Mouse (Mus musculus): ENCODE data around the gene Ccdc86. TPM values are rescaled to one million over a fixed set of nuclear protein-coding genes. Genes with fewer than 3 reads are reported as not detected.

Gene Ccdc86
- total and polyA plus RNA-seq, 3 experiments, result 10.1 to 45.7 (median 21.2) TPM

DNA sequence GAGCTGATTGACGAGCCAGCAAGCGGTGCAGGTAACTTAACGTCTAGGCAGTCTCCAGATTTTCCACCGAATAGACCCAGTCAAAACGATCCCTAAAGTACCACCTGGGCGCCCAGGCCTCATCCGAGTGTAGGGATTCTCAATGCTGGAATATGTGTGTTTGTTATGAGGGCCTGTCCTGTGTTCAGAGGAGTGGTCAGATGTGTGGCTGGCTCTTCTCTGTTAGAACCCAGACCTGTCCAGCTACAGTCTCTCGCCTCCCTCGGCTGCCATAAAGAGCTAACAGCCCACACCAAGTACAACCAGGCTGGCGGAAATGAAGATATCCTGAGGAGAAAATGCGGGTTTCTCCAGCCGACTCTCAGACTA is 10.9 kb upstream of the Ccdc86 start:
- Histone ChIP-seq H3K27me3 (ENCODE audit: insufficient read depth, low read length) (peaks cover 63% of the 10 kb centered on the region), H3K36me3 (replicated peaks) (no peaks in the 10 kb centered on the region), H3K4me3 (ENCODE audit: low read depth, low read length) (no peak overlapping the region), H3K9me3 (replicated peaks) (no peaks in the 10 kb centered on the region), H3K4me1 (ENCODE audit: insufficient read depth, low read depth, low read length) (no peaks in the 10 kb centered on the region)
- TF ChIP-seq GATA2 (IDR thresholded peaks at IDR 0.05; ENCODE audit: borderline replicate concordance, low read depth, low read length), result no peak
- DNase-seq (ENCODE audit: low spot score), result no peak
- ATAC-seq (ENCODE audit: extremely low read depth, insufficient number of reproducible peaks, low FRiP score, poor library complexity, severe bottlenecking), result no peak

DNA sequence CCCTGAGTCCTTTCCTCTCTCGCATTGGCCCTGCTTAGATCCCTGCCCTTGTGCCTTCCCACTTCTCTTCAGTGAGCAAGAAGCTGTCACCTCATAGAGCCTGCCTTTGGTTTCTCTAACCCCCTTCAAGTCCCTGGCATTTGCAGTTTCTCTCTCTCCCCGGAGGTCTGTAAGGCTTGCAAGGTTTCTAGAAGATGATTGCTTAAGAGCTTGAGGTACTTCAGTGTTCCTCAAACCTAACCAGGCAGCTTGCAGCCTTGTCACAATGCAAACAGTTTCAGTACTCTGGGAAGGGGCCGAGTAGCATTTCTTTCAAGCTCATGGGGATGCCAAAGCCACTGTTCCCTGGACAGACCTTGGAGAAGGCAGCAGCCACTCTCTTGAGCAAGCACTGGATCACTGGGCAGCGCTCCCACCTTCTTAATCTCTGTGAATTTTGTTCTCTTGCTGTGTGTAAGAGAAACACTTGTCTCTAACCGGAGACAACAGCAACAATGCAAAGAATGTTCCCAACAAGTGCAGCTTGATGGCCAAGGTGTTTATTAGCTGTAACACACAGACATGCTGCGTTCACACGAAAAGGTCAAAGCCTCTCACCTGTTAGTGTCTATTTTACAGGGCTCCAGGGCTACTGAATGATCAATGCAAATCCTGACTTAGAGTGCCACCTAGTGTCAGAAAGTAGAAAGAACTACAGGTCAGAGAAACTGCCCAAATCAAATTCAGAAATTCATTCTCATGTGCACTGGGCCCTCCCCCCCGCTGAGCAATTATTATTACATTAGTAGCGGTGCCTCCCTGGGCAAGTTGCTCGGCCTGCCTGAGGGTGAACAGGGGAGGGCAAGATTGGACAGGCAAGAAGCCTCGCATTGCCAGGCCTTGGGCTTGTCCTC is 10.3 kb upstream of the Ccdc86 start:
- TF ChIP-seq CTCF (IDR thresholded peaks at IDR 0.05; ENCODE audit: low read depth, low read length) (0 out of 2 replicates have a peak, but pooled peaks have one; percentile 14), GATA2 (IDR thresholded peaks at IDR 0.05; ENCODE audit: borderline replicate concordance, low read depth, low read length) (no peak), TAL1 (conservative IDR thresholded peaks at IDR 0.05; ENCODE audit: low read depth, low read length) (no peak), POLR2AphosphoS5 (IDR thresholded peaks at IDR 0.05; ENCODE audit: insufficient replicate concordance, low read depth, low read length) (no peak)
- H3K4me3 ChIP-seq (ENCODE audit: low read depth, low read length), result no peak overlapping the region
- no peaks in the 10 kb centered on the region for H3K9me3 ChIP-seq (replicated peaks)
- DNase-seq (ENCODE audit: low spot score) (peak; percentile 52), ATAC-seq (ENCODE audit: extremely low read depth, insufficient number of reproducible peaks, low FRiP score, poor library complexity, severe bottlenecking) (no peak)
- H3K36me3 ChIP-seq (replicated peaks), result no peaks in the 10 kb centered on the region
- peaks cover 57% of the 10 kb centered on the region for H3K27me3 ChIP-seq (ENCODE audit: insufficient read depth, low read length)
- H3K4me1 ChIP-seq (ENCODE audit: insufficient read depth, low read depth, low read length), result no peaks in the 10 kb centered on the region

DNA sequence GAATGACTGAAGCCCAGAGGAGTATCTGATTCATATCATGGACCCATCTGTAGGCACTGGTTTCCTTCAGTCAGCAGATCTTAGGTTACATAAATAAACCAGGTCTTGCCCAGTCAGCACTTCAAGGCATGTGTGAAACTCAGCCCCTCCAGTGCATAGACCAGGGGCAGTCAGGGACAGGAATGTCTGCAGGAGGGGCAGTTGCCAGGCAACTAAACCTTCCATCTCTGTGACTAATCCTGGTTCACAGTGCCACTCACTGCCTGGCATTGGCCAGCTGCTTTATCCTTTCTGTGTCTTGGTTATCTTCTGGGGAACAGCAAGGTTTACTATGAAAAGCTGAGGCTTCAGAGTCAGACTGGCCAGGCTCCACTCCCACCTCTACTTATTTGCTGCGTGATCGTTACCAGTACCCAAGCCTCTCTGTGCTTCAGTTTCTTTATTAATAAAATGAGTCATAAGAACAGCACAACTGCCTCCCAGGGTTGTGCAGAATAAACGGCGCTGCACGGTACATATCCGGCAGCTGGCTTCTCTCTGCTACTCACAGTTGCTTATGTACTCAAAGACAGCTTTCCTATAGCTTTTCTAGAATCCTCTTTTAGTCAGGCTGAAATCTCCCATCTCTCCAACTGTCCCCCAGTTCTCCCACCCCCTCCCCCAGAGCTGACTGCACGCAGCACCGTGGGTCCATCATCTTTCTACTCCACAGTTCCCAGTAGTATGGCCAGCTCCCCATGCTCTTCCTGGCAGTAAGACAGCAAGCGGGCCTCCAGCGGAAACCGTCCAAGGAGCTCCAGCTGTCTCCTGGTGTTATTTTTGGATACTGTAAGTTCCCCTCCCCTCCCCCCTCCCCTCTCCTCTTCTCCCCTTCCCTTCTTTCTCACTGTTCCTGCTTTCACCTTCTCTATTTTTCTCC is 3.2 kb upstream of the Ccdc86 start:
- peaks cover 3% of the 10 kb centered on the region for H3K36me3 ChIP-seq (replicated peaks)

GRCm38 (mm10) chr19:10949558-10949957 is 492 bp upstream of the Ccdc86 start:
- TF ChIP-seq GATA1 (IDR thresholded peaks at IDR 0.05; ENCODE audit: borderline replicate concordance, low read length) (no peak), TAL1 (conservative IDR thresholded peaks at IDR 0.05; ENCODE audit: low read depth, low read length) (no peak), CTCF (IDR thresholded peaks at IDR 0.05; ENCODE audit: low read depth, low read length) (no peak), POLR2AphosphoS5 (IDR thresholded peaks at IDR 0.05; ENCODE audit: insufficient replicate concordance, low read depth, low read length) (no peak), GATA2 (IDR thresholded peaks at IDR 0.05; ENCODE audit: borderline replicate concordance, low read depth, low read length) (no peak)
- ATAC-seq (ENCODE audit: extremely low read depth, insufficient number of reproducible peaks, low FRiP score, poor library complexity, severe bottlenecking) (no peak), DNase-seq (ENCODE audit: low spot score) (no peak)
- H3K4me1 ChIP-seq (ENCODE audit: insufficient read depth, low read depth, low read length), result peaks cover 28% of the 10 kb centered on the region
- peaks cover 31% of the 10 kb centered on the region for H3K36me3 ChIP-seq (replicated peaks)
- no peak overlapping the region; the same call in 1 of the 2 replicates for H3K4me3 ChIP-seq (ENCODE audit: low read depth, low read length)
- no peaks in the 10 kb centered on the region for H3K9me3 ChIP-seq (replicated peaks)
- H3K27me3 ChIP-seq (ENCODE audit: insufficient read depth, low read length), result peaks cover 23% of the 10 kb centered on the region

More for the DNA sequence above, 3.2 kb upstream of the Ccdc86 start:
- no peak for ATAC-seq (ENCODE audit: extremely low read depth, insufficient number of reproducible peaks, low FRiP score, poor library complexity, severe bottlenecking)
- Histone ChIP-seq H3K9me3 (replicated peaks) (no peaks in the 10 kb centered on the region), H3K4me1 (ENCODE audit: insufficient read depth, low read depth, low read length) (peaks cover 9% of the 10 kb centered on the region), H3K27me3 (ENCODE audit: insufficient read depth, low read length) (peaks cover 32% of the 10 kb centered on the region), H3K4me3 (ENCODE audit: low read depth, low read length) (no peak overlapping the region)
- TF ChIP-seq GATA2 (IDR thresholded peaks at IDR 0.05; ENCODE audit: borderline replicate concordance, low read depth, low read length) (no peak), GATA1 (IDR thresholded peaks at IDR 0.05; ENCODE audit: borderline replicate concordance, low read length) (no peak), POLR2AphosphoS5 (IDR thresholded peaks at IDR 0.05; ENCODE audit: insufficient replicate concordance, low read depth, low read length) (no peak), TAL1 (conservative IDR thresholded peaks at IDR 0.05; ENCODE audit: low read depth, low read length) (no peak), CTCF (IDR thresholded peaks at IDR 0.05; ENCODE audit: low read depth, low read length) (no peak)
- DNase-seq (ENCODE audit: low spot score), result no peak

- DNase-seq (ENCODE audit: low spot score) (no peak), ATAC-seq (ENCODE audit: extremely low read depth, insufficient number of reproducible peaks, low FRiP score, poor library complexity, severe bottlenecking) (no peak)
- Histone ChIP-seq H3K4me1 (ENCODE audit: insufficient read depth, low read depth, low read length) (peaks cover 28% of the 10 kb centered on the region), H3K36me3 (replicated peaks) (peaks cover 42% of the 10 kb centered on the region), H3K4me3 (ENCODE audit: low read depth, low read length) (peak overlapping the region; percentile 89), H3K9me3 (replicated peaks) (no peaks in the 10 kb centered on the region), H3K27me3 (ENCODE audit: insufficient read depth, low read length) (peaks cover 15% of the 10 kb centered on the region)
- TF ChIP-seq POLR2AphosphoS5 (IDR thresholded peaks at IDR 0.05; ENCODE audit: insufficient replicate concordance, low read depth, low read length), result no peak
- TF ChIP-seq CTCF (IDR thresholded peaks at IDR 0.05; ENCODE audit: low read depth, low read length), result no peak
- TF ChIP-seq TAL1 (conservative IDR thresholded peaks at IDR 0.05; ENCODE audit: low read depth, low read length), result no peak
- TF ChIP-seq GATA2 (IDR thresholded peaks at IDR 0.05; ENCODE audit: borderline replicate concordance, low read depth, low read length), result no peak
- TF ChIP-seq GATA1 (IDR thresholded peaks at IDR 0.05; ENCODE audit: borderline replicate concordance, low read length), result no peak
Measured at GRCm38 (mm10) chr19:10948416-10948815, 650 bp downstream of the Ccdc86 start.

- Histone ChIP-seq H3K9me3 (replicated peaks) (no peaks in the 10 kb centered on the region), H3K36me3 (replicated peaks) (peaks cover 54% of the 10 kb centered on the region), H3K27me3 (ENCODE audit: insufficient read depth, low read length) (peaks cover 4% of the 10 kb centered on the region; the same call in 1 of the 2 replicates), H3K4me3 (ENCODE audit: low read depth, low read length) (peak overlapping the region; percentile 89), H3K4me1 (ENCODE audit: insufficient read depth, low read depth, low read length) (peaks cover 28% of the 10 kb centered on the region)
- ATAC-seq (ENCODE audit: extremely low read depth, insufficient number of reproducible peaks, low FRiP score, poor library complexity, severe bottlenecking) (no peak), DNase-seq (ENCODE audit: low spot score) (no peak)
- TF ChIP-seq CTCF (IDR thresholded peaks at IDR 0.05; ENCODE audit: low read depth, low read length) (no peak), GATA1 (IDR thresholded peaks at IDR 0.05; ENCODE audit: borderline replicate concordance, low read length) (no peak), TAL1 (conservative IDR thresholded peaks at IDR 0.05; ENCODE audit: low read depth, low read length) (no peak), POLR2AphosphoS5 (IDR thresholded peaks at IDR 0.05; ENCODE audit: insufficient replicate concordance, low read depth, low read length) (no peak), GATA2 (IDR thresholded peaks at IDR 0.05; ENCODE audit: borderline replicate concordance, low read depth, low read length) (no peak)
Measured at GRCm38 (mm10) chr19:10947219-10947618, 1.8 kb downstream of the Ccdc86 start.

Data from G1E (cell line).